Mouse (Mus musculus) kidney, postnatal 10 days (tissue): ENCODE data around the gene Fmnl2.

Experiments
- DNase-seq: peaks from one replicate; pipeline ENCODE4 v3.0.0; 2021; ENCODE audit warnings: mixed read lengths

Fmnl2 gene

DNA sequence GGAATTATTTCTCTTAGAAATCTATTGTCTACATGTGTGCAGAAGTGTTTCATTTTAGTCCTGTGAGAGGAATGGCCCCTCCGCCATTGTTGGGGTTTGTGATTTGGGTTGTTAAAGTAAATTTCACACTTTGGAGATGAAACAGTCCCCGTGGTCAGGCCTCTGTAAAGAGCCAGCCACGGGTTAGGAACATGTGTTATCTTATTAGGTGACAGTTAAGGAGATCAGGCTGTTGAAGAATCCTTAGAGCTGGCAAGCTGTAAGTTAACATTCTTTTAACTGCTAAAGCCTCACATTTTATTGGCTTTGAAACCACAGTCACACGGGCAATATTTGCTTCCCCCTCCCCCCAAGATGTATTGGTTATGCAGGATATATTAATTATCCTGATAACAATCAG, 131.7 kb downstream of the Fmnl2 start:
- DNase-seq: no peak

DNA sequence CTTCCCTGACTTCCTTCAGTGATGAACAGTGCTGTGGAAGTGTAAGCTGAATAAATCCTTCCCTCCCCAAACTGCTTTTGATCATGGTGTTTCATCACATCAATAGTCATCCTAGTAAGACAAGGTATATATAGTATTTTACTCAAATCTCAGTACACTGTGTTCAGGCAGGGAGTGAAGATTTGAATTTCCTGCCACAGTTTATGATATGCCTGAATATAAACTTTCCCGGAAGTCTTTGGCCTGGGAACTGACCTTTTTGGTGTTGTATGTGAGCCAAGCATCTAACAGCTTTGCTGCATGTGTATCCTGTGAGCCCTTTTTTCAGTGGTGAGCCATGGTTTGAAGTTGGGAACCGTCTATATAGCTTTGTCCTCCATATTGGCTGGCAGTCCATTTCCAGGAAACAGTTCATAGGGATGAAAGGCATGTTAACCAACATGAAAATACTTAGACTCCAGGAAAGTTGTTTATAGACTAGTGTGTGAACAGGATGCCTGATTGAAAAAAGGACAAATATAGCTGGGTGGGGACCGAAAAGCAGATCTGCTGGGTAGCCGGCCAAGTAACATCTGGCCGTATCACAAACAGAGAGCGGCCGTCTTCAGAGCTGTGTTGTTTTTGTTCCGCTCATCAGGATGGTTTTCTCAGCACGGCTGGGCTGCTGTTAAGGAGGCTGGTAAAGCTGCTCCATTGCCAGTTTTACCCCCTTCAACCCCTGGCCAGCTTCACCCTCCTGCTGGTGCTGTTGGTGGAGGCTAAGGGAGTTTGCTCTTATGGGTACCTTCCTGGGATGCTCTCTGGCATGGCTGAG, 133.4 kb downstream of the Fmnl2 start:
- peak; percentile 46 for DNase-seq

- DNase-seq: no peak
Measured at GRCm38 (mm10) chr2:52991688-52992194, 134.1 kb downstream of the Fmnl2 start.

- no peak for DNase-seq
Measured at GRCm38 (mm10) chr2:52993241-52993640, 135.6 kb downstream of the Fmnl2 start.

DNA sequence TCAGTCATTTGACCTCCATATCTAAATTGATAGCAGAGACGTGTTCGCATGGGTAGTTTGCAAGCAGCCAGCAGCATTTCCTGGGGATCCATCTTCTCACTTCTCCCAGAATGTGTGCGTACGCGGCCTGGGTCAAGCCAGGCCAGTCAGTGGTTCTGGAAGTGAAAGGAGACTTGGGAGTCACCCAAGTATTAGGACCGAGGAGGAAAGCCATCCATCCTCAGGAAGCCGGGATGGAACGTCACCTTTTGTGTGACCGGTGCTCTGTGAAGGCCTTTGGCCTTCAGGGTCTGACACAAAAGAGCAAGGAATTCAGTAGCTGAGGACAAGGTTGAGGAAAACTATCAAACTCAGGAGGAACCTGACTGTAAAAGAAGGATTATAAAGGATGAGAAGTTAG, 136.9 kb downstream of the Fmnl2 start:
- DNase-seq: peak; percentile 55

GRCm38 (mm10) chr2:52997955-52998750, 140.5 kb downstream of the Fmnl2 start:
- no peak for DNase-seq

GRCm38 (mm10) chr2:52999524-52999969, 141.9 kb downstream of the Fmnl2 start:
- DNase-seq: no peak

GRCm38 (mm10) chr2:53000446-53000845, 142.8 kb downstream of the Fmnl2 start:
- DNase-seq: no peak

DNA sequence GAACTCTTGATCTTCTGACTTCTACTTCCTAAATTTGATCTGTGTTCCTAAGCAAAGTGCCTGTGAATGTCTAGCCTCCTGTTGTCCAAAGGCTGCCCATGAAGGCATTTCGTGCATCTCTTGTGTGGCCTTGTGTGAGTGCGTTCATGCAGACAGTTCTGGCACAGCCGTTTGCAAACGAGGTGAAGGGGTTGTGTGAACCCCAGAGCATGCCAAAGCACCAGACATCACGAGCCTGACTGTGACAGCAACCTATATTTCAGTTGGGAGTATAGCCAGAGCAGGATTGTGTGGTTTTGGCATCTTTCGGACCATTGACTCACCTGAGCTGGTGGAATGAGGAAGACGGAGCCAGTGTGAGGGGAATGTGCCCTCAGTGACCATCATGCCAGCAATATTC, 148.5 kb downstream of the Fmnl2 start:
- no peak for DNase-seq

- DNase-seq: peak; percentile 79
Measured at GRCm38 (mm10) chr2:53007142-53007541, 149.5 kb downstream of the Fmnl2 start.

- no peak for DNase-seq
Measured at GRCm38 (mm10) chr2:53013051-53013450, 155.4 kb downstream of the Fmnl2 start.

DNA sequence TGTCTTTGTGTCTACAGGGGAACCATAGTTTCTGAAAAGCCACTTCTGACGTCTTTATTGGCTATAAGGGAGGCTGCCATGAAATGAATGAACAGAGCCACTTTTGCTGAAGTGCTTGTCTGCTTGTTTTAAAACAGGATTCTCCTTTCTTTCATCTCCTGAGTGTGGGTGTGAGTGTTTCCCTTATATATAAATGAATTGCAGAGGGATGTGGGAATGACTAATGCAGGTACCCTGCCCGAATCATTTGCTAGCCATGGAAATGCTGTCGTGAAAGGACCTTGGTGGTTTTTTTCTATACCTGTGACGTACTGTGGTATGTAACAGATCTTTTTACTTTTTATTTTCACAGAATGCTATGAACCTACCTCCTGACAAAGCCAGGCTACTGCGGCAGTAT, 156.8 kb downstream of the Fmnl2 start:
- DNase-seq: no peak

GRCm38 (mm10) chr2:53022982-53023381, 165.3 kb downstream of the Fmnl2 start:
- DNase-seq: no peak

- peak; percentile 48 for DNase-seq
Measured at GRCm38 (mm10) chr2:53026056-53026769, 168.6 kb downstream of the Fmnl2 start.

- DNase-seq: no peak
Measured at GRCm38 (mm10) chr2:53028868-53029267, 171.2 kb downstream of the Fmnl2 start.

GRCm38 (mm10) chr2:53029716-53030431, 172.2 kb downstream of the Fmnl2 start:
- peak; percentile 30 for DNase-seq

DNA sequence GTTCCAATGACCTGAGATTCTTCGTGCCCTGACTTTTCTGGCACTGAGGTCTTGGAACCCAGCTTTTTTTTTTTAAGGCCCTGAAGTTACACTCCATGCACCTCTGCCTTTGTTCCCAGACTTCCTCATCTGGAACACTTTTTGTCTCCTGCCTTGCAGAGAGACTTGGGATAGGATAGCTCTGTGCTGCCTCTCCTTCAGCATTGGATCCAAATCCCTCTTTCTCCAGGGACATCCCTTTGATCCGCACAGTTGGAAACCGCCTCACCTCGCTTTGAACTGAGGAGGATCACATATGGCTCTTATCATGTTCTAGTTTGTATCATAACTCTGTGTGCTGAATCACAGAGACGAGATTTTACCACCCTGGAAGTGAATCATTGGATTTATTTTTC, 172.8 kb downstream of the Fmnl2 start:
- DNase-seq: no peak

DNA sequence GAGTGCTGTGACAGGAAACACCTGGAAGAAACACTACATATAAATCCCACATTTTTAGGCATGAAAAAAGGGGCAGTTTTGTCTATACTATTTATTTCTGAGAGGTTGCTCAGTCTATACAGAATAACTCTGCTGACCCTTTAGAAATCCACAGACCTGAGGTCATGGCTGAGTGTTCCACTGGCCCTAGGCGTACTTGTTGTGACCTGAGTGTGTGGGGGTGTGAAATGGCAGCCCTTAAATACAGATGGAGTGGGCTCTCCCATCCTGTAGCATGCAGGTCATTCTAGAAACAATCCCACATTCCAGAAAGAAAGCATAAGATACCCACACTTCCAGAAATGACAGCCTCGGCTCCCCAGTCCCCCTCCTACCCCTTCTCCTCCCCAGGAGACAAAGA, 180.6 kb downstream of the Fmnl2 start:
- no peak for DNase-seq

DNA sequence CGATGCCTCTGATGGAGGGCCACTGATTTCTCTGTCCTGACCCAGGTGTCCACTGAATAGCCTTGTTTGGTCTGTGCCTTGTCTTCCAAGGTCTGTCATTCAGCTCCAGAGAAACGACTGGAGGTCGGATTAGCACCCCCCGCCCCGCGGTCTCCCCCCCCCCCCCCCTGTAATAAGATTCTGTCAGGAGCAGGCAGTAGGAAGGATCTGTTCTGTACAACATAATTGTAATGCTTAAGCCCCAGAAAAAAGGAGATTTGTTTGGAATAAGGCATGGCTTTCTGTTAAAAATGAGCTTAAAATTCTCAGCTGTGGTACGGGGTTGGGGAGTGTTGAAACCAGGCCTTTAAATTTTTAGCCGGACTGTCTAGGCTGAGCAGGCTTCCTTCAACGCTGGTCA, 181.1 kb downstream of the Fmnl2 start:
- DNase-seq: no peak

DNA sequence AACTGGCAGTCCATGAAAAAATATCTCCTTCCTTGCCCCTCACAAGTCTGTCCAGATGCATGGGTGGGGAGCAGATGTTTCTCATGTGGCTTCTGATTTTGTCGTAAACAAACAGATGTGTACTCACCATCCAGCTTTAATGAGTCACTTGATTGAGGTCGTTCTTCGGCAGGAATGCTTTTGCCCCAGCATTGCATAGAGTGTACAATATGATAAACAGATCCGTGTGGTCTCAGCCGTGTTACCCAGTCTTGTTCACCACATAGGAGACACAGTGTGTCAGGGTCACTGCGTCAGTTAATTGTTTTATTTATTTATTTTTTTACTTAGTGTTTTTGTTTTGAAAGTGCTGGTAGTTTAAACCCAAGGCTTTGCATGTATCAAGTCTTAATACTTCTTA, 189.4 kb downstream of the Fmnl2 start:
- DNase-seq: no peak

DNA sequence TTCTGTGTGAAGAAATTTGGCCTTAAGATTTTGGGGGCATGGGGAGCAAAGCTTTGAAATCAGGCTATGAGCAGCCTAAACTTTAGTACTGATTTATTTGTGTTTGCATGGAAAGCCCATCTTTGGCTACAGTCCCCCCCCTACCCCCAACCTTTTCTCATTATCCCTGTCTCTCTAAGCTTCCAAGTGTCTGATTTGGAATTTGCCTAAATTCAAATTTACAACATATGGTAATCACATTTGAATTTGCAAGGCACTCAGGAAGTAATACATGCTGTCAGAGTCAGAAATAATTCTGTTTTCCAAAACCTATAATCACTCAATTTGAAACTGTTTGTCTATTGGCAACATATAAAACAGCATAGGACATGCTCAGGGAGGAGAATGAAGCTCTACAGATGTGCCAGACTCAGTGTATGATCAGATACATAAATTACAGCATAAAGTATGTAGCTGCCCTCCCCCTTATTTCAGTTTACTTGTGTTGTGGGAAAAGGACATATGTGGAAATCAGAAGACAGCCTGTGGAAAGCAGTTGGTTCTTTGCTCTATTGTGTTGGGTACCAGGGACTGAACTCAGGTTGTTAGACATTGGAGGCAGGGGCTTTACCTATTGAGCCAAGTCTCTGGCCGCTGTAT, 190.2 kb downstream of the Fmnl2 start:
- DNase-seq: no peak

GRCm38 (mm10) chr2:53050376-53050775, 192.7 kb downstream of the Fmnl2 start:
- no peak for DNase-seq
